Mouse (Mus musculus) CD4-positive naive resting alpha-beta T cell, adult 76 days (primary cell): ENCODE results near the gene Olfr812. TPM values are rescaled to one million over a fixed set of nuclear protein-coding genes. Genes with fewer than 3 reads are reported as not detected.

Experiments
- total RNA-seq: library from RNA; stranded (reverse); gene quantifications from one replicate; pipeline ENCODE4 v1.2.4, GENCODE M21; 2023

Olfr812 gene
- not detected for total RNA-seq

DNA sequence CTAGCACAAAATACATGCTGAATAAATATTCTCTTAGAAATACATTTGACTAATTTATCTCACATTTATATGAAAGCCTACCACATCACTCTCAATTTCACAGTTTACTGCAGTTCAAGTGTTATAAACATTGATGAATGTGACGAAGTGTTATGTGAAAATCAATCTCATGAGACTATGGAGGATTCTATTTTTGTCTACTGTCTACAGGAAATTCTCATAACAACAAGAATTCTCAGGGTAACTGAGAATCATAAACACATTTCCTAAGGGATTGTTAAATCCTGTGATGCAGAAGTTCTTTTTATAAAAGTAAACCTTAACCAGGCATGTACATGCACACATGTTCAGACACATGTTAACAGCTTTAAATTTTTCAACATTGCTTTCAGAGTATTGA is at the start of gene Olfr812:
Olfr812 (minus strand) TSS at position 101 of the 400 bp plus-strand sequence.

DNA sequence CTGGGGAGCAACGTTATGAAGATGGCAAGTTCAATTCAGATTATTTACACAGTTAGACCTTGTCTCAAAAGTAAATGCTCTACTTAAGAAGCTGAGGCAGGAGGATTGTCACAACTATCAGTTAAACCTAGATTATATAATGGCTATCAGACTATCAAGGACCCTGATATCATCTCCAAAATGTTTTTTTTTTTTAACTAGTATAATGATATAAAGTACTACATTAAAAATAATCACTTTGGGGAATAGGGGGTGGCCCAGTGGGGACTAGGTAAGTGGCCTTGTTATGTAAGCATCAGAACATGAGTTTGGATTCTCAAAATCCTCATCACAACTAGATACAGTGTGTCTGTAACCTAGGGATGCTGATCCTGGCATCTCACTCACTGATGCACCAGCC is 33.9 kb upstream of the Olfr812 start, which contains the start of gene Olfr814:
Olfr814 (minus strand) TSS at position 101 of the 400 bp plus-strand sequence.

DNA sequence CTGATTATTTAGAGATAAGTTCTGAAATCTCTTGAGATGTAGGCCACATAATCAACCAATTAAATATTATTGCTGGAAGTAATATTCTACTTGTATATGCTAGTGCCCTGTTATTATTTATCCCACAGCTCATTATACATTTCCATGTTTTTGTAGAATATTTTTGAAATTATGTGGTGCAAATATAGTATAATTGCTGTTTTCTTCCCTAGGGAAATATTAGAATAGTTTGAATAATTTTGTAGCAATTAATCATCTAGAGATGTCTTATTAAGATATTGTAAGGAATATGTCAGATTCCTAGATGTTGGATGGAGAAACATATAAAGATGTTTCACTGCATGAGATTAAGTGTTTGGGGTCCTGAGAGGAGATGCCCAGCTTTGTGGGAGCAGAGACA is 9.2 kb upstream of the Olfr812 start, which contains the start of gene Olfr813:
Olfr813 (plus strand) TSS at position 301 of the 400 bp plus-strand sequence.

DNA sequence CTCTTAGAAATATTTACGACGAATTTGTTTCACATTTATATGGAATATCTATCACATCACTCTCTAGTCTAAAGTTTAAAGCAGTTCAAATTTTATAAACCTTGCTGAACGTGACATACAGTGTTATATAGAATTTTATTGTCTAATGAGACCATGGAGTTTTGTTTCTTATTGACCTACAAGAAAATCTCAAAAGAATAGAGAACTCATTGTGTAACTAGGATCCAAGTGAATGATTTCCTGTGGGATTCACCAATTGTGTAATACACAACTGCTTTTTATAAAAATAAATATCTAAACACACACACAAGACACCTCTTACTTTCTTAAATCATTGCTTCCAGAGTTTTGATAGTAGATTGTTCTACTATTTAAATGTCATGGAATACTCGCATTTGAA is 41.6 kb downstream of the Olfr812 start, which contains the start of gene Olfr811:
Olfr811 (minus strand) TSS at position 101 of the 400 bp plus-strand sequence.

DNA sequence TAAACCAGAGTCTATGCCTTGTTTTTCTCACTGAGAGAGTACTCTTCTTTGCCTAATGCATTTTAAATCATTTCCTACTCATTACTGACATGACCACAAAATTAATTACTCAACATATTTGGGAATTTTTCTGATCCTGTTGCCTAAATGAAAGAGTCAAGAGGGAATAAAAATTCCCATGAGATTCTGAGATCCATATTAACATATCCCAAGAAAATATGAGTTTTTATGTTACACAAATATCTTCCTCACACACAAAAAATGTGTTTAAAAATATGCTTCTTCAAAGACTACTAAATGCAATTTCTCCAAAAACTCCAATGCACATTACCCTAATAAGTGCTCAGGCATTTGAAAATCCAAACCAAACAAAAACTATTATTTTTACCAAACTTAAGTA is 51.1 kb downstream of the Olfr812 start, which contains the start of gene Olfr810:
Olfr810 (minus strand) TSS at position 101 of the 400 bp plus-strand sequence.

Other genes starting within 250 kb of the Olfr812 start
- not detected for gene Olfr796, start 233.5 kb downstream of the Olfr812 start, total RNA-seq
- gene Olfr798, start 218.2 kb downstream of the Olfr812 start, total RNA-seq, result not detected
- gene Olfr799, start 208.6 kb downstream of the Olfr812 start, total RNA-seq, result not detected
- not detected for gene Olfr800, start 188.4 kb downstream of the Olfr812 start, total RNA-seq
- not detected for gene Olfr801, start 172.2 kb downstream of the Olfr812 start, total RNA-seq
- not detected for gene Olfr802, start 157.9 kb downstream of the Olfr812 start, total RNA-seq
- gene Olfr803, start 151.8 kb downstream of the Olfr812 start, total RNA-seq, result not detected
- not detected for gene Olfr804, start 142.9 kb downstream of the Olfr812 start, total RNA-seq
- gene Olfr805, start 116.7 kb downstream of the Olfr812 start, total RNA-seq, result not detected
- gene Olfr806, start 104.2 kb downstream of the Olfr812 start, total RNA-seq, result not detected
- gene Olfr807, start 88.3 kb downstream of the Olfr812 start, total RNA-seq, result not detected
- gene Olfr808, start 80.6 kb downstream of the Olfr812 start, total RNA-seq, result not detected
- not detected for gene Olfr809, start 71.5 kb downstream of the Olfr812 start, total RNA-seq
- not detected for gene Olfr810, start 51.2 kb downstream of the Olfr812 start, total RNA-seq
- not detected for gene Olfr811, start 41.7 kb downstream of the Olfr812 start, total RNA-seq
- not detected for gene Olfr813, start 9.3 kb upstream of the Olfr812 start, total RNA-seq
- not detected for gene Olfr814, start 33.8 kb upstream of the Olfr812 start, total RNA-seq
- not detected for gene Olfr815, start 59.8 kb upstream of the Olfr812 start, total RNA-seq
- gene Olfr816, start 69.5 kb upstream of the Olfr812 start, total RNA-seq, result not detected
- gene Olfr818, start 103.0 kb upstream of the Olfr812 start, total RNA-seq, result not detected
- not detected for gene Olfr819, start 121.2 kb upstream of the Olfr812 start, total RNA-seq
- gene Olfr247, start 130.0 kb upstream of the Olfr812 start, total RNA-seq, result not detected
- gene Gm10310, start 139.0 kb upstream of the Olfr812 start, total RNA-seq, result not detected
- not detected for gene Olfr820, start 166.5 kb upstream of the Olfr812 start, total RNA-seq
- gene Olfr821, start 184.3 kb upstream of the Olfr812 start, total RNA-seq, result not detected
- gene Olfr822, start 225.1 kb upstream of the Olfr812 start, total RNA-seq, result not detected